Mouse (Mus musculus): ENCODE measurements at regions not wholly inside any gene's neighbourhood (a gene's known extent, or its start where the extent isn't known, plus 50 kb on each side); places are given as distances from the start of the nearest gene placed in this dataset.
"Not testable (repeated sequence)": the region's sequence is repeated elsewhere in the genome, so short reads cannot be mapped to it uniquely, and the experiment has no call there.

- in situ Hi-C loops (cut with MboI; ENCODE audit: low pct_ligation_motif_present, low pct_unique_long_range_greater_than_20kb, low sequenced_read_pairs), result loop anchor here (25.0 kb wide), 1 partner anchor 186 kb away; no protein-coding TSS in a partner anchor
- no peak for DNase-seq (ENCODE audit: extremely low read depth)
- H3K27ac ChIP-seq (ENCODE audit: insufficient read depth, low read depth), result no peak overlapping the region
- no peak for TF ChIP-seq ZKSCAN1 (IDR thresholded peaks at IDR 0.05; ENCODE audit: borderline replicate concordance, low read depth, low read length)
- no peak for TF ChIP-seq ELF1 (IDR thresholded peaks at IDR 0.05; ENCODE audit: low read depth, low read length)
- no peak for TF ChIP-seq ZMIZ1 (IDR thresholded peaks at IDR 0.05; ENCODE audit: low read depth, low read length)
- TF ChIP-seq ZNF384 (IDR thresholded peaks at IDR 0.05; ENCODE audit: low read depth, low read length), result no peak
- TF ChIP-seq SMC3 (IDR thresholded peaks at IDR 0.05; ENCODE audit: low read depth, low read length), result no peak
- no peak for TF ChIP-seq BHLHE40 (IDR thresholded peaks at IDR 0.05; ENCODE audit: low read depth, low read length)
- TF ChIP-seq ZC3H11A (IDR thresholded peaks at IDR 0.05; ENCODE audit: low read depth, low read length), result no peak
- no peak for TF ChIP-seq UBTF (IDR thresholded peaks at IDR 0.05; ENCODE audit: low read depth, low read length)
- no peak for TF ChIP-seq IRF4 (IDR thresholded peaks at IDR 0.05; ENCODE audit: low read depth, low read length)
- dilution Hi-C loops (cut with MboI; ENCODE audit: extremely low pct_ligation_motif_present, extremely low pct_unique_long_range_greater_than_20kb, low sequenced_read_pairs), result no loop called here
- no peaks in the 10 kb centered on the region for H3K9me3 ChIP-seq (replicated peaks; ENCODE audit: low read length)
- H3K4me3 ChIP-seq (replicated peaks in 1 of 3; ENCODE audit: low read depth in 2 of 3, low read length in 2 of 3, poor library complexity in 1 of 3), result no peak overlapping the region
- H3K79me2 ChIP-seq (replicated peaks; ENCODE audit: control insufficient read depth, extremely low read depth, insufficient read depth, poor library complexity, severe bottlenecking), result no peaks in the 10 kb centered on the region
- H3K36me3 ChIP-seq (replicated peaks in 1 of 2; ENCODE audit: control insufficient read depth in 1 of 2, insufficient read depth in 1 of 2, low read length in 1 of 2), result no peaks in the 10 kb centered on the region
- H3K9ac ChIP-seq (ENCODE audit: insufficient read depth, low read depth), result no peak overlapping the region
- no peak overlapping the region for H3K4me2 ChIP-seq (ENCODE audit: insufficient read depth, low read depth, poor library complexity, severe bottlenecking)
- no peaks in the 10 kb centered on the region for H3K4me1 ChIP-seq (ENCODE audit: control insufficient read depth in 1 of 2, insufficient read depth in 2 of 2)
- no peaks in the 10 kb centered on the region for H3K27me3 ChIP-seq (replicated peaks)
Observed at GRCm38 (mm10) chrX:103250961-103251360, 64.5 kb upstream of the Nap1l2 start.

DNA sequence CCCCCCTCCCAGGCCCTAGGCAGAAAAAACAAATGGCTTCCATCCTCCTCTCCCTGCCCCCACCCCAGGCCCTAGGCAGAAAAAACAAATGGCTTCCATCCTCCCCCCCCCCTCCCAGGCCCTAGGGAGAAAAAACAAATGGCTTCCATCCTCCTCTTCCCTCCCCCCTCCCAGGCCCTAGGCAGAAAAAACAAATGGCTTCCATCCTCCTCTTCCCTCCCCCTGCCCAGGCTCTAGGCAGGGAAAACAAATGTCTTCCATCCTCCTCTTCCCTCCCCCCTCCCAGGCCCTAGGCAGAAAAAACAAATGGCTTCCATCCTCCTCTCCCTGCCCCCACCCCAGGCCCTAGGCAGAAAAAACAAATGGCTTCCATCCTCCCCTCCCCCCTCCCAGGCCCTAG, 65.0 kb upstream of the Nap1l2 start:
- H3K4me2 ChIP-seq (ENCODE audit: insufficient read depth, low read depth, poor library complexity, severe bottlenecking); H3K9ac ChIP-seq (ENCODE audit: insufficient read depth, low read depth); H3K27ac ChIP-seq (ENCODE audit: insufficient read depth, low read depth); H3K79me2 ChIP-seq (replicated peaks; ENCODE audit: control insufficient read depth, extremely low read depth, insufficient read depth, poor library complexity, severe bottlenecking); H3K4me3 ChIP-seq (replicated peaks in 1 of 3; ENCODE audit: low read depth in 2 of 3, low read length in 2 of 3, poor library complexity in 1 of 3); DNase-seq (ENCODE audit: extremely low read depth); H3K4me1 ChIP-seq (ENCODE audit: control insufficient read depth in 1 of 2, insufficient read depth in 2 of 2); dilution Hi-C loops (cut with MboI; ENCODE audit: extremely low pct_ligation_motif_present, extremely low pct_unique_long_range_greater_than_20kb, low sequenced_read_pairs); H3K36me3 ChIP-seq (replicated peaks in 1 of 2; ENCODE audit: control insufficient read depth in 1 of 2, insufficient read depth in 1 of 2, low read length in 1 of 2); H3K9me3 ChIP-seq (replicated peaks; ENCODE audit: low read length); H3K27me3 ChIP-seq (replicated peaks): not testable (repeated sequence)
- in situ Hi-C loops (cut with MboI; ENCODE audit: low pct_ligation_motif_present, low pct_unique_long_range_greater_than_20kb, low sequenced_read_pairs), result loop anchor here (25.0 kb wide), 1 partner anchor 186 kb away; no protein-coding TSS in a partner anchor

DNA sequence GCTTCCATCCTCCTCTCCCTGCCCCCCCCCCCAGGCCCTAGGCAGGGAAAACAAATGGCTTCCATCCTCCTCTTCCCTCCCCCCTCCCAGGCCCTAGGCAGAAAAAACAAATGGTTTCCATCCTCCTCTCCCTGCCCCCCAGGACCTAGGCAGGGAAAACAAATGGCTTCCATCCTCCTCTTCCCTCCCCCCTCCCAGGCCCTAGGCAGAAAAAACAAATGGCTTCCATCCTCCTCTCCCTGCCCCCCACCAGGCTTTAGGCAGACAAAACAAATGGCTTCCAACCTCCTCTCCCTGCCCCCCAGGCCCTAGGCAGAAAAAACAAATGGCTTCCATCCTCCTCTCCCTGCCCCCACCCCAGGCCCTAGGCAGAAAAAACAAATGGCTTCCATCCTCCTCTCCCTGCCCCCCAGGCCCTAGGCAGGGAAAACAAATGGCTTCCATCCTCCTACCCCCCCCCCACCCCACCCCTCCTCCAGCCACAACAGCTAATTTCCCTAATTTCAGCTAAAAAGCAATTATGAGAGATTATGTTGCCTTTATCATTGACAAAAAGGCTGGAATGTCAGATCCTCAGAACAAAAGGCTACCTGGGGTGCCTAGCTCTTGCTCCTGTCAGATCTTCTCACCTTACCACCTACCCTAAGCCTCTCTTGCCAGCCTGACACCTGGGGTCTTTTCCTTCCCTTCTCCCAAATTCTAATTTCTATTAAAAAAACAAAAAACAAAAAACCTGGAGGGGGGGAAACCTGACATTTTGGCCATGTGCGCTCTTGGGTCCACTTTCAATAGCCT, 65.8 kb upstream of the Nap1l2 start:
- H3K27me3 ChIP-seq (replicated peaks); H3K9me3 ChIP-seq (replicated peaks; ENCODE audit: low read length); DNase-seq (ENCODE audit: extremely low read depth); H3K4me1 ChIP-seq (ENCODE audit: control insufficient read depth in 1 of 2, insufficient read depth in 2 of 2); H3K79me2 ChIP-seq (replicated peaks; ENCODE audit: control insufficient read depth, extremely low read depth, insufficient read depth, poor library complexity, severe bottlenecking); H3K4me2 ChIP-seq (ENCODE audit: insufficient read depth, low read depth, poor library complexity, severe bottlenecking); H3K9ac ChIP-seq (ENCODE audit: insufficient read depth, low read depth); H3K4me3 ChIP-seq (replicated peaks in 1 of 3; ENCODE audit: low read depth in 2 of 3, low read length in 2 of 3, poor library complexity in 1 of 3); H3K36me3 ChIP-seq (replicated peaks in 1 of 2; ENCODE audit: control insufficient read depth in 1 of 2, insufficient read depth in 1 of 2, low read length in 1 of 2); dilution Hi-C loops (cut with MboI; ENCODE audit: extremely low pct_ligation_motif_present, extremely low pct_unique_long_range_greater_than_20kb, low sequenced_read_pairs); H3K27ac ChIP-seq (ENCODE audit: insufficient read depth, low read depth): not testable (repeated sequence)
- in situ Hi-C loops (cut with MboI; ENCODE audit: low pct_ligation_motif_present, low pct_unique_long_range_greater_than_20kb, low sequenced_read_pairs), result loop anchor here (25.0 kb wide), 1 partner anchor 185 kb away; no protein-coding TSS in a partner anchor
